Mouse (Mus musculus) frontal cortex, postnatal 36 days (tissue): ENCODE data around the gene Ap2s1.
A peak's percentile ranks its signal among the peaks of the same experiment; 100 is the strongest.

Experiments
- DNase-seq, 2 experiments: peaks; one replicate each; pipeline ENCODE4 v3.0.0; 2022; ENCODE audit warnings: low spot score in 2 of 2

Gene Ap2s1

GRCm38 (mm10) chr7:16752016-16752415, 13.8 kb downstream of the Ap2s1 start:
- no peak for DNase-seq

GRCm38 (mm10) chr7:16755362-16756017, 17.3 kb downstream of the Ap2s1 start:
- no peak for DNase-seq

- no peak for DNase-seq
Measured at GRCm38 (mm10) chr7:16758872-16759574, 20.8 kb downstream of the Ap2s1 start.

GRCm38 (mm10) chr7:16760292-16760691, 22.1 kb downstream of the Ap2s1 start:
- DNase-seq = no peak

- no peak for DNase-seq
Measured at GRCm38 (mm10) chr7:16761005-16761481, 22.8 kb downstream of the Ap2s1 start.

- DNase-seq = no peak
Measured at GRCm38 (mm10) chr7:16761630-16762029, 23.4 kb downstream of the Ap2s1 start.

- DNase-seq = no peak
Measured at GRCm38 (mm10) chr7:16763463-16764218, 25.4 kb downstream of the Ap2s1 start.

GRCm38 (mm10) chr7:16766443-16766842, 28.2 kb downstream of the Ap2s1 start:
- no peak for DNase-seq

- DNase-seq = no peak
Measured at GRCm38 (mm10) chr7:16775888-16776287, 37.7 kb downstream of the Ap2s1 start.

GRCm38 (mm10) chr7:16780076-16780475, 41.9 kb downstream of the Ap2s1 start:
- no peak for DNase-seq

- peak; percentile 45 to 60 for DNase-seq
Measured at GRCm38 (mm10) chr7:16780825-16781554, 42.8 kb downstream of the Ap2s1 start, which contains the start of gene Slc1a5. Slc1a5 (plus strand) TSS chr7:16781340.

GRCm38 (mm10) chr7:16781555-16781815, 43.3 kb downstream of the Ap2s1 start:
- no peak for DNase-seq

GRCm38 (mm10) chr7:16781816-16782554, 43.8 kb downstream of the Ap2s1 start:
- no peak for DNase-seq

- no peak for DNase-seq
Measured at GRCm38 (mm10) chr7:16782555-16783125, 44.4 kb downstream of the Ap2s1 start.

GRCm38 (mm10) chr7:16783224-16783688, 45.0 kb downstream of the Ap2s1 start:
- no peak for DNase-seq

- no peak for DNase-seq
Measured at GRCm38 (mm10) chr7:16783758-16784415, 45.7 kb downstream of the Ap2s1 start.

- no peak for DNase-seq
Measured at GRCm38 (mm10) chr7:16784498-16784976, 46.3 kb downstream of the Ap2s1 start.

- DNase-seq = no peak
Measured at GRCm38 (mm10) chr7:16785541-16786083, 47.4 kb downstream of the Ap2s1 start.

GRCm38 (mm10) chr7:16792316-16792715, 54.1 kb downstream of the Ap2s1 start:
- DNase-seq = no peak
